Mouse (Mus musculus): ENCODE data around the gene Ell3. TPM values are rescaled to one million over a fixed set of nuclear protein-coding genes. Genes with fewer than 3 reads are reported as not detected.

Ell3 gene
- polyA plus RNA-seq, 1 experiment, result 12.4 TPM

Other genes with a start within 250 kb of the Ell3 start
- 26.1 and 29.4 TPM in 2 replicates for gene Trp53bp1, start 172.9 kb downstream of the Ell3 start, polyA plus RNA-seq (2012; rRNA removed)
- 4.0 and 5.6 TPM in 2 replicates for gene Map1a, start 154.7 kb downstream of the Ell3 start, polyA plus RNA-seq (2012; rRNA removed)
- gene Ppip5k1, start 88.9 kb downstream of the Ell3 start, polyA plus RNA-seq (2012; rRNA removed), result 45.3 and 52.8 TPM in 2 replicates
- 4.3 and 4.9 TPM in 2 replicates for gene Ckmt1, start 86.6 kb downstream of the Ell3 start, polyA plus RNA-seq (2012; rRNA removed)
- gene Strc, start 57.1 kb downstream of the Ell3 start, polyA plus RNA-seq (2012; rRNA removed), result 0.08 TPM in 1 of 2 replicates, not detected in the other
- gene Pdia3, start 30.5 kb downstream of the Ell3 start, polyA plus RNA-seq (2012; rRNA removed), result 473 and 744 TPM in 2 replicates
- 5.0 and 7.0 TPM in 2 replicates for gene Catsper2, start 30.5 kb downstream of the Ell3 start, polyA plus RNA-seq (2012; rRNA removed)
- 364 and 410 TPM in 2 replicates for gene Serf2, start 4.9 kb upstream of the Ell3 start, polyA plus RNA-seq (2012; rRNA removed)
- 7.6 and 14.1 TPM in 2 replicates for gene Hypk, start 9.0 kb upstream of the Ell3 start, polyA plus RNA-seq (2012; rRNA removed)
- 1.1 and 1.2 TPM in 2 replicates for gene Serinc4, start 12.5 kb upstream of the Ell3 start, polyA plus RNA-seq (2012; rRNA removed)
- 5.4 and 7.4 TPM in 2 replicates for gene Mfap1b, start 29.8 kb upstream of the Ell3 start, polyA plus RNA-seq (2012; rRNA removed)
- 4.3 and 5.4 TPM in 2 replicates for gene Mfap1a, start 62.4 kb upstream of the Ell3 start, polyA plus RNA-seq (2012; rRNA removed)
- 1.9 and 2.3 TPM in 2 replicates for gene Wdr76, start 62.4 kb upstream of the Ell3 start, polyA plus RNA-seq (2012; rRNA removed)